Mouse (Mus musculus) kidney, adult 2 months (tissue): Measurements from ENCODE around the gene Otud7a. TPM values are rescaled to one million over a fixed set of nuclear protein-coding genes. Genes with fewer than 3 reads are reported as not detected.

Source experiments
- DNase-seq: peaks from one replicate; pipeline ENCODE4 v3.0.0; 2021
- H3K27ac ChIP-seq: fragments of 200-500 bp; 2 replicates; pipeline ENCODE4 v1.5.1; 2012; ENCODE audit warnings: low read depth, low read length, control low read depth, inconsistent platforms; ENCODE audit not compliant: insufficient read depth
- H3K27me3 ChIP-seq: fragments of 200-500 bp; replicated peaks from 2 replicates; pipeline ENCODE4 v1.6.1; 2012; ENCODE audit warnings: mild to moderate bottlenecking, moderate library complexity, low read length, inconsistent platforms; ENCODE audit not compliant: control insufficient read depth, insufficient read depth
- H3K36me3 ChIP-seq: fragments of 200-500 bp; 2 replicates; pipeline ENCODE4 v1.6.1; 2012; ENCODE audit warnings: mild to moderate bottlenecking, moderate library complexity, low read length, inconsistent platforms; ENCODE audit not compliant: control insufficient read depth, insufficient read depth
- H3K4me1 ChIP-seq: fragments of 200-500 bp; 2 replicates; pipeline ENCODE4 v1.6.1; 2011; ENCODE audit warnings: low read length; ENCODE audit not compliant: control insufficient read depth, insufficient read depth
- H3K4me3 ChIP-seq: fragments of 200-500 bp; 2 replicates; pipeline ENCODE4 v1.5.1; 2011; ENCODE audit warnings: mild to moderate bottlenecking, low read depth, low read length, control low read depth; ENCODE audit not compliant: insufficient read depth
- CTCF ChIP-seq: fragments of 200-500 bp; conservative IDR thresholded peaks from 2 replicates; pipeline ENCODE4 v1.5.1; 2011; ENCODE audit warnings: low read depth, mild to moderate bottlenecking, control low read depth, low read length, moderate library complexity, mixed read lengths; ENCODE audit not compliant: insufficient read depth, insufficient read length
- POLR2A ChIP-seq: fragments of 200-500 bp; IDR thresholded peaks from one replicate; pipeline ENCODE4 v1.6.1; 2011; ENCODE audit warnings: low read depth, low read length, control low read depth
- WGBS: fragments of 180-500 bp; shearing (Covaris S2); methylation state at CpG from one replicate; pipeline ENCODE4 v1.1.7; 2018; 5-methylcytosine and 5-hydroxymethylcytosine counted together
- polyA plus RNA-seq: library from polyadenylated mRNA; depleted of rRNA; stranded (reverse); fragments of >200 nt; gene quantifications from 2 replicates; pipeline ENCODE4 v1.2.3, GENCODE M21; 2012

Otud7a gene
- polyA plus RNA-seq, 1 experiment: 0.08 TPM

- H3K4me3 ChIP-seq: no peak overlapping the region
- TF ChIP-seq POLR2A (no peak), CTCF (no peak)
- H3K4me1 ChIP-seq: no peaks in the 10 kb centered on the region
- H3K36me3 ChIP-seq: no peaks in the 10 kb centered on the region
- H3K27me3 ChIP-seq: no peaks in the 10 kb centered on the region
- H3K27ac ChIP-seq: no peak overlapping the region
- no peak for DNase-seq
- WGBS: 86% methylated on average over 6 of the region's 6 CpGs
Observed at GRCm38 (mm10) chr7:63466729-63467128, 22.2 kb downstream of the Otud7a start.

GRCm38 (mm10) chr7:63468258-63468657 is 23.7 kb downstream of the Otud7a start:
- Histone ChIP-seq H3K27ac (no peak overlapping the region), H3K27me3 (no peaks in the 10 kb centered on the region), H3K36me3 (no peaks in the 10 kb centered on the region), H3K4me3 (no peak overlapping the region), H3K4me1 (no peaks in the 10 kb centered on the region)
- TF ChIP-seq CTCF: no peak
- TF ChIP-seq POLR2A: no peak
- 67% methylated on average over 3 of the region's 3 CpGs for WGBS
- DNase-seq: no peak

GRCm38 (mm10) chr7:63483091-63483490 is 38.5 kb downstream of the Otud7a start:
- 88% methylated on average over 2 of the region's 2 CpGs for WGBS
- TF ChIP-seq CTCF (no peak), POLR2A (no peak)
- H3K27ac ChIP-seq: no peak overlapping the region
- H3K27me3 ChIP-seq: no peaks in the 10 kb centered on the region; the same call in 1 of the 2 replicates
- no peaks in the 10 kb centered on the region for H3K36me3 ChIP-seq
- H3K4me1 ChIP-seq: no peaks in the 10 kb centered on the region
- no peak overlapping the region for H3K4me3 ChIP-seq
- no peak for DNase-seq

GRCm38 (mm10) chr7:63497051-63497547 is 52.5 kb downstream of the Otud7a start:
- H3K4me3 ChIP-seq: no peak overlapping the region
- no peak overlapping the region for H3K27ac ChIP-seq
- H3K36me3 ChIP-seq: no peaks in the 10 kb centered on the region
- no peak for TF ChIP-seq POLR2A
- no peak for TF ChIP-seq CTCF
- H3K27me3 ChIP-seq: no peaks in the 10 kb centered on the region
- DNase-seq: no peak
- 78% methylated on average over 9 of the region's 9 CpGs for WGBS
- no peaks in the 10 kb centered on the region for H3K4me1 ChIP-seq

- H3K27ac ChIP-seq: no peak overlapping the region
- no peak for TF ChIP-seq POLR2A
- no peak for TF ChIP-seq CTCF
- no peak overlapping the region for H3K4me3 ChIP-seq
- WGBS: 17% methylated on average over 2 of the region's 2 CpGs
- H3K4me1 ChIP-seq: no peaks in the 10 kb centered on the region
- no peaks in the 10 kb centered on the region for H3K36me3 ChIP-seq
- no peaks in the 10 kb centered on the region for H3K27me3 ChIP-seq
- no peak for DNase-seq
Observed at GRCm38 (mm10) chr7:63504202-63504601, 59.7 kb downstream of the Otud7a start.

- WGBS: 96% methylated on average over 2 of the region's 2 CpGs
- Histone ChIP-seq H3K4me3 (no peak overlapping the region), H3K27ac (no peak overlapping the region), H3K36me3 (no peaks in the 10 kb centered on the region), H3K27me3 (no peaks in the 10 kb centered on the region), H3K4me1 (no peaks in the 10 kb centered on the region)
- DNase-seq: no peak
- TF ChIP-seq POLR2A: no peak
- no peak for TF ChIP-seq CTCF
Observed at GRCm38 (mm10) chr7:63508079-63508478, 63.5 kb downstream of the Otud7a start.

- Histone ChIP-seq H3K27me3 (no peaks in the 10 kb centered on the region), H3K4me3 (no peak overlapping the region), H3K4me1 (no peaks in the 10 kb centered on the region), H3K36me3 (no peaks in the 10 kb centered on the region), H3K27ac (no peak overlapping the region)
- TF ChIP-seq POLR2A (no peak), CTCF (no peak)
- no peak for DNase-seq
- WGBS: 62% methylated on average over 1 of the region's 1 CpGs
Observed at GRCm38 (mm10) chr7:63509825-63510224, 65.3 kb downstream of the Otud7a start.

GRCm38 (mm10) chr7:63511458-63511857 is 66.9 kb downstream of the Otud7a start:
- H3K4me3 ChIP-seq: no peak overlapping the region
- TF ChIP-seq CTCF (no peak), POLR2A (no peak)
- H3K4me1 ChIP-seq: no peaks in the 10 kb centered on the region
- H3K27ac ChIP-seq: no peak overlapping the region
- no peaks in the 10 kb centered on the region for H3K27me3 ChIP-seq
- no peaks in the 10 kb centered on the region for H3K36me3 ChIP-seq
- DNase-seq: no peak
